Mouse (Mus musculus): ENCODE data around the gene 4930438A08Rik. TPM values are rescaled to one million over a fixed set of nuclear protein-coding genes. Genes with fewer than 3 reads are reported as not detected.

The 4930438A08Rik gene
- polyA plus RNA-seq, 1 experiment from 2014 or later: not detected

GRCm38 (mm10) chr11:58263516-58263915 lies 11.1 kb upstream of the 4930438A08Rik start:
- no peaks in the 10 kb centered on the region for H3K36me3 ChIP-seq (ENCODE audit: control insufficient read depth, insufficient read depth)
- H3K4me2 ChIP-seq (ENCODE audit: low read length): no peak overlapping the region
- no peaks in the 10 kb centered on the region for H3K9me3 ChIP-seq (ENCODE audit: control insufficient read depth, low read length)
- no peaks in the 10 kb centered on the region for H3K27me3 ChIP-seq (replicated peaks; ENCODE audit: control insufficient read depth, insufficient read depth, low read length)
- WGBS: 75% methylated on average over 2 of the region's 2 CpGs
- H3K4me1 ChIP-seq (replicated peaks; ENCODE audit: control insufficient read depth, insufficient read depth, low read length): no peaks in the 10 kb centered on the region
- H3K4me3 ChIP-seq (replicated peaks; ENCODE audit: low read length): no peak overlapping the region
- no peak overlapping the region for H3K9ac ChIP-seq (replicated peaks; ENCODE audit: low read depth, low read length)
- no peak for ATAC-seq
- H3K27ac ChIP-seq (ENCODE audit: low read length): no peak overlapping the region

- Histone ChIP-seq H3K36me3 (ENCODE audit: control insufficient read depth, insufficient read depth) (no peaks in the 10 kb centered on the region), H3K4me1 (replicated peaks; ENCODE audit: control insufficient read depth, insufficient read depth, low read length) (no peaks in the 10 kb centered on the region), H3K9ac (replicated peaks; ENCODE audit: low read depth, low read length) (no peak overlapping the region), H3K9me3 (ENCODE audit: control insufficient read depth, low read length) (no peaks in the 10 kb centered on the region), H3K4me3 (replicated peaks; ENCODE audit: low read length) (no peak overlapping the region), H3K4me2 (ENCODE audit: low read length) (no peak overlapping the region), H3K27ac (ENCODE audit: low read length) (no peak overlapping the region), H3K27me3 (replicated peaks; ENCODE audit: control insufficient read depth, insufficient read depth, low read length) (no peaks in the 10 kb centered on the region)
- no peak for ATAC-seq
- WGBS: 86% methylated on average over 9 of the region's 9 CpGs
Observed at GRCm38 (mm10) chr11:58264546-58264945, 10.1 kb upstream of the 4930438A08Rik start.

- H3K27ac ChIP-seq (ENCODE audit: low read length): no peak overlapping the region
- no peak overlapping the region for H3K4me2 ChIP-seq (ENCODE audit: low read length)
- H3K27me3 ChIP-seq (replicated peaks; ENCODE audit: control insufficient read depth, insufficient read depth, low read length): no peaks in the 10 kb centered on the region
- no peaks in the 10 kb centered on the region for H3K36me3 ChIP-seq (ENCODE audit: control insufficient read depth, insufficient read depth)
- H3K9ac ChIP-seq (replicated peaks; ENCODE audit: low read depth, low read length): no peak overlapping the region
- 92% methylated on average over 3 of the region's 3 CpGs for whole genome bisulfite sequencing
- H3K9me3 ChIP-seq (ENCODE audit: control insufficient read depth, low read length): no peaks in the 10 kb centered on the region
- H3K4me1 ChIP-seq (replicated peaks; ENCODE audit: control insufficient read depth, insufficient read depth, low read length): no peaks in the 10 kb centered on the region
- no peak overlapping the region for H3K4me3 ChIP-seq (replicated peaks; ENCODE audit: low read length)
- no peak for ATAC-seq
Observed at GRCm38 (mm10) chr11:58268285-58268684, 6.3 kb upstream of the 4930438A08Rik start.

- 80% methylated on average over 4 of the region's 4 CpGs for WGBS
- Histone ChIP-seq H3K36me3 (ENCODE audit: control insufficient read depth, insufficient read depth) (no peaks in the 10 kb centered on the region), H3K4me3 (replicated peaks; ENCODE audit: low read length) (no peak overlapping the region), H3K4me1 (replicated peaks; ENCODE audit: control insufficient read depth, insufficient read depth, low read length) (no peaks in the 10 kb centered on the region), H3K27ac (ENCODE audit: low read length) (no peak overlapping the region), H3K27me3 (replicated peaks; ENCODE audit: control insufficient read depth, insufficient read depth, low read length) (no peaks in the 10 kb centered on the region), H3K4me2 (ENCODE audit: low read length) (no peak overlapping the region), H3K9me3 (ENCODE audit: control insufficient read depth, low read length) (no peaks in the 10 kb centered on the region), H3K9ac (replicated peaks; ENCODE audit: low read depth, low read length) (no peak overlapping the region)
- no peak for ATAC-seq
Observed at GRCm38 (mm10) chr11:58275756-58276155, 1.2 kb downstream of the 4930438A08Rik start.

- H3K4me3 ChIP-seq (replicated peaks; ENCODE audit: low read length): no peak overlapping the region
- H3K4me1 ChIP-seq (replicated peaks; ENCODE audit: control insufficient read depth, insufficient read depth, low read length): no peaks in the 10 kb centered on the region
- 86% methylated on average over 13 of the region's 13 CpGs for WGBS
- H3K27ac ChIP-seq (ENCODE audit: low read length): no peak overlapping the region
- H3K9ac ChIP-seq (replicated peaks; ENCODE audit: low read depth, low read length): no peak overlapping the region
- ATAC-seq: no peak
- no peak overlapping the region for H3K4me2 ChIP-seq (ENCODE audit: low read length)
- H3K36me3 ChIP-seq (ENCODE audit: control insufficient read depth, insufficient read depth): no peaks in the 10 kb centered on the region
- no peaks in the 10 kb centered on the region for H3K27me3 ChIP-seq (replicated peaks; ENCODE audit: control insufficient read depth, insufficient read depth, low read length)
- H3K9me3 ChIP-seq (ENCODE audit: control insufficient read depth, low read length): no peaks in the 10 kb centered on the region
Observed at GRCm38 (mm10) chr11:58281970-58282496, 7.4 kb downstream of the 4930438A08Rik start.

- H3K4me3 ChIP-seq (replicated peaks; ENCODE audit: low read length): no peak overlapping the region
- H3K9me3 ChIP-seq (ENCODE audit: control insufficient read depth, low read length): no peaks in the 10 kb centered on the region
- H3K36me3 ChIP-seq (ENCODE audit: control insufficient read depth, insufficient read depth): no peaks in the 10 kb centered on the region
- WGBS: 87% methylated on average over 5 of the region's 5 CpGs
- H3K4me2 ChIP-seq (ENCODE audit: low read length): no peak overlapping the region
- no peaks in the 10 kb centered on the region for H3K4me1 ChIP-seq (replicated peaks; ENCODE audit: control insufficient read depth, insufficient read depth, low read length)
- H3K27me3 ChIP-seq (replicated peaks; ENCODE audit: control insufficient read depth, insufficient read depth, low read length): no peaks in the 10 kb centered on the region
- H3K9ac ChIP-seq (replicated peaks; ENCODE audit: low read depth, low read length): no peak overlapping the region
- H3K27ac ChIP-seq (ENCODE audit: low read length): no peak overlapping the region
- ATAC-seq: no peak
Observed at GRCm38 (mm10) chr11:58282518-58282917, 7.9 kb downstream of the 4930438A08Rik start.

- no peak for ATAC-seq
- WGBS: 80% methylated on average over 9 of the region's 9 CpGs
- Histone ChIP-seq H3K9me3 (ENCODE audit: control insufficient read depth, low read length) (no peaks in the 10 kb centered on the region), H3K9ac (replicated peaks; ENCODE audit: low read depth, low read length) (no peak overlapping the region), H3K27me3 (replicated peaks; ENCODE audit: control insufficient read depth, insufficient read depth, low read length) (no peaks in the 10 kb centered on the region), H3K4me1 (replicated peaks; ENCODE audit: control insufficient read depth, insufficient read depth, low read length) (no peaks in the 10 kb centered on the region), H3K4me2 (ENCODE audit: low read length) (no peak overlapping the region), H3K36me3 (ENCODE audit: control insufficient read depth, insufficient read depth) (no peaks in the 10 kb centered on the region), H3K4me3 (replicated peaks; ENCODE audit: low read length) (no peak overlapping the region), H3K27ac (ENCODE audit: low read length) (no peak overlapping the region)
Observed at GRCm38 (mm10) chr11:58289992-58290682, 15.5 kb downstream of the 4930438A08Rik start.

GRCm38 (mm10) chr11:58290812-58291211 lies 16.2 kb downstream of the 4930438A08Rik start:
- Histone ChIP-seq H3K4me2 (ENCODE audit: low read length) (no peak overlapping the region), H3K9ac (replicated peaks; ENCODE audit: low read depth, low read length) (no peak overlapping the region), H3K36me3 (ENCODE audit: control insufficient read depth, insufficient read depth) (no peaks in the 10 kb centered on the region), H3K27ac (ENCODE audit: low read length) (no peak overlapping the region), H3K4me3 (replicated peaks; ENCODE audit: low read length) (no peak overlapping the region), H3K9me3 (ENCODE audit: control insufficient read depth, low read length) (no peaks in the 10 kb centered on the region), H3K4me1 (replicated peaks; ENCODE audit: control insufficient read depth, insufficient read depth, low read length) (no peaks in the 10 kb centered on the region), H3K27me3 (replicated peaks; ENCODE audit: control insufficient read depth, insufficient read depth, low read length) (no peaks in the 10 kb centered on the region)
- WGBS: 87% methylated on average over 4 of the region's 4 CpGs
- ATAC-seq: no peak

- H3K27ac ChIP-seq (ENCODE audit: low read length): no peak overlapping the region
- no peaks in the 10 kb centered on the region for H3K9me3 ChIP-seq (ENCODE audit: control insufficient read depth, low read length)
- H3K4me1 ChIP-seq (replicated peaks; ENCODE audit: control insufficient read depth, insufficient read depth, low read length): no peaks in the 10 kb centered on the region
- 64% methylated on average over 4 of the region's 4 CpGs for WGBS
- H3K4me3 ChIP-seq (replicated peaks; ENCODE audit: low read length): no peak overlapping the region
- H3K27me3 ChIP-seq (replicated peaks; ENCODE audit: control insufficient read depth, insufficient read depth, low read length): no peaks in the 10 kb centered on the region
- ATAC-seq: no peak
- H3K4me2 ChIP-seq (ENCODE audit: low read length): no peak overlapping the region
- H3K36me3 ChIP-seq (ENCODE audit: control insufficient read depth, insufficient read depth): no peaks in the 10 kb centered on the region
- no peak overlapping the region for H3K9ac ChIP-seq (replicated peaks; ENCODE audit: low read depth, low read length)
Observed at GRCm38 (mm10) chr11:58292791-58293190, 18.2 kb downstream of the 4930438A08Rik start.

Data from forebrain, embryonic 16.5 days (tissue).